Mouse (Mus musculus) adrenal gland, postnatal 14 days (tissue): ENCODE measurements around the gene Hc. TPM values are rescaled to one million over a fixed set of nuclear protein-coding genes. Genes with fewer than 3 reads are reported as not detected.
A peak's percentile ranks its signal among the peaks of the same experiment; 100 is the strongest.

Experiments
- DNase-seq: peaks from one replicate; pipeline ENCODE4 v3.0.0; 2021; ENCODE audit warnings: mixed read lengths
- total RNA-seq: library from RNA; stranded (reverse); gene quantifications from 2 replicates; pipeline ENCODE4 v1.2.3, GENCODE M21; 2021

The Hc gene
- total RNA-seq, 1 experiment from 2014 or later = 46.1 TPM

GRCm38 (mm10) chr2:34976945-34977658, 84.1 kb downstream of the Hc start:
- DNase-seq = no peak

GRCm38 (mm10) chr2:34976447-34976846, 84.8 kb downstream of the Hc start:
- no peak for DNase-seq

DNA sequence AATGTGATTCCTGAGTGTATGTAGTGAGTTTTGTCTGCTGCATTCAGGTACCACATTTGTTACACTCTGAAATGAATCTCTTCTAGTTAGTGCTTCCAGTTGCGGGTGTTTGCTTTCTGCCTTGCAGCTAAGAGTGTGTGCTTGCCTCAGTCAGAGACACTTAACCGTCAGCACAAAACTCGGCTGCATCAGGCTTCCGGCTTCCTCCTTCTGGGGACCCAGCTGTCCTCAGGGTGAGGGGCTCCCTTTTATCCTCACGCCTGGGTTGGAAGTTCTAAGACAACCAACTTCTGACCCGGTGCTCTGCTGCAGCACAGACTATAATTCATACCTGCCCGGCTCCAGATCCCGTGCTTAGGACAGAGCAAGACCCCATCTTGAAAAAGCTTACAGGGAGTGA, 88.2 kb downstream of the Hc start:
- DNase-seq = no peak

GRCm38 (mm10) chr2:34971080-34971888, 90.0 kb downstream of the Hc start:
- no peak for DNase-seq

DNA sequence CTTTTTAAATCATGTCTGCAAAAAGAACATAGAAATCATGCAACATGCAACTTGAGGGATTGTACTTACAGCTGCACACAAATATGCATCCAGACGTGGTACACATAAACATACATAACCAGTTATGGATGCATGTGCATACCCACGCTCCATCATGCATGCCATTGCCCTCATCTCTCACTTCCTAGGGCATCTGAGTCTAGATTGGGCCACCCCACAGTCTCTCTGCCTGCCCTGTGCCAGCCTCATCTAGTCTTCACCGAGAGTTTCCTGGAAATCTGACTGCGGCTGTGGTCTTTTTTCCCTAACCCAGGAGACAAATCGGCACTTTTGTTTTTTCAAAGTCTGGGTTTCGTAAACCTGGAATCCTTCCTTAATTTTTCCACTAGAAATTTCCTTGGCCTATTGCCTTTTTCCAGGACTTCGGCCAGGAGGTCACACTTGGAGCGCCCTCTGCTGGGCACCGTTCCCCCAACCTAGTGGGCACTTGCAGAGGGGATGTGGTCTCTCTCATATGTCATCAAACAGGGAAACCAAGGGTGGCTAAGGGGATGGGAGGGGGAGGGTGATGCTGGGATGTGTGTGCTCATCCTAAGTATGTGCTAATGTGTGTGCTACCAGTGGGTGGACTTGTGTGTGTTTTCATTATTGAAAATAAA, 91.0 kb downstream of the Hc start:
- peak; percentile 89 for DNase-seq

- DNase-seq = no peak
Measured at GRCm38 (mm10) chr2:34969166-34969565, 92.1 kb downstream of the Hc start.

GRCm38 (mm10) chr2:34966243-34966934, 94.8 kb downstream of the Hc start:
- DNase-seq = no peak

DNA sequence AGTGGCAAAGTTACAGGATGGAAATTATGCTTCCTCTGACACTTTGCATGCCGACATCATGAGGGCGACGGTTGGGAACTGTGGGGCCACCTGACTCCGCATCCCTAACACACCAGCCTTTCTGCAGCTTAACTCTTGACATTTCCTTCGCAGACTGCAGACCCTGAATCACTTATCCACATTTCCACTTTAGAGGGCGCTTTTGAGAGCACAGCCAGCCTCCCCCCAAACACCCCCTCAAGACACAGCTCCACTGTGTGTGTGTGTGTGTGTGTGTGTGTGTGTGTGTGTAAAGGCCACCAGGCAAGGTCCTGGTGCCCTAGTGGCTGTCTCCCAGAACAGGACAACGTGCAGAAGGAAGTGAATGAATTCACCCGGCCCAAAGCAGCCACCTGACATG, 95.4 kb downstream of the Hc start:
- DNase-seq = no peak

DNA sequence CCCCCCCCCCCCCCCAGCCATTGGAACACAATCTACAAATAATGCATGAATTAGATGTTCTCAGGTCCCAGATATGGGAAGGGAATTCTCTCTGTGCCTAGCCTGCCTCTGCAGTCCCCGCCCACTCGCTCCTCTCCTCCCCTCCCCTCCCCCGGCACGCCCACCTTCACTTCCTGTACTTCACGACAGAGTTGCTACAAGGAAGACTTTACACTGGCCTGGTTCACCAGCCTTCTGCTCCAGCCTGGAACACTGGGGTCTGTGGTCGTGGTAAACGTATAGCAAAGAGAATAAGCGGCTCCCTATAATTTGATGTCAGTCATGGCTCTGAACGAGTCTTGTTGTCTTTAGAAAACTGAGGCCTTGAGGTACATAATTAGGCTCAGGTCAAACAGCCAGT, 95.9 kb downstream of the Hc start:
- peak; percentile 62 for DNase-seq

GRCm38 (mm10) chr2:34964651-34965050, 96.6 kb downstream of the Hc start:
- no peak for DNase-seq

DNA sequence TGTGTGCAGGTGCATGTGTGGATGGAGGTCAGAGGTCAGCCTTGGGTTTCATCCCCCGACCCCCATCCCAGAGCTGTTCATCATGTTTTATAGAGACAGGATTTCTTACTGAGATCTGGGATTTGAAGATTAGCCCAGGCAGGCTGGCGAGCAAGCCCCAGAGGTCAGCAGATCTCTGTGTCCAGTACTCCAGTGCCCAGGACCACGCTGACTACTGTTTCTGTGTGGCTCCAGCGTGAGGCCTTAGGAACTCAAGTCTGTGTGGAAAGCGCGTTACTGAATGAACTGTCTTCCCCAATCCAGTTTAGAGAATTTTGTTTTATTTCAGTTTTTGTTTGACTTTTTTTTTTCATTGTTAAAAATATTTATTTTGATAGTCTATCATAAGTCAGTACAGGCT, 97.0 kb downstream of the Hc start:
- DNase-seq = no peak

- DNase-seq = peak; percentile 17
Measured at GRCm38 (mm10) chr2:34963371-34963956, 97.8 kb downstream of the Hc start.

DNA sequence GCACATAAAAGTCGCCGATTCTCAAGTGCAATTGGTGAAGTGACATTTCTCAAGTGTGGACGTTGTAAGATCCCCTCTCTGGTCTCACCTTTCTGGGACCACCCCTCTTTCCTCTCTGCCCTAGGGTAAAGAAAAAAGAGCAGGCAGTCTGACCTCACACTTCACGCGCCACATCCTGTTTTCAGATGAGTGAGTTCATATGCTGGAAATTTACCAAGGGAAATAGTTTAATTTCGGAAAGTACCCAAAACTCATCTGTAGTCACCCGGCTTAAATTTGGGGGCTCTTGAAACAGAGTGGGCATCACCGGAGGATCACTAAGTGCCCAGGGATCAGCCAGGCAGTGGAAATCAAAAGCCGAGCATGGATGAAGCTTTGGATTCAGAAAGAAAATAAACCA, 98.3 kb downstream of the Hc start:
- no peak for DNase-seq

DNA sequence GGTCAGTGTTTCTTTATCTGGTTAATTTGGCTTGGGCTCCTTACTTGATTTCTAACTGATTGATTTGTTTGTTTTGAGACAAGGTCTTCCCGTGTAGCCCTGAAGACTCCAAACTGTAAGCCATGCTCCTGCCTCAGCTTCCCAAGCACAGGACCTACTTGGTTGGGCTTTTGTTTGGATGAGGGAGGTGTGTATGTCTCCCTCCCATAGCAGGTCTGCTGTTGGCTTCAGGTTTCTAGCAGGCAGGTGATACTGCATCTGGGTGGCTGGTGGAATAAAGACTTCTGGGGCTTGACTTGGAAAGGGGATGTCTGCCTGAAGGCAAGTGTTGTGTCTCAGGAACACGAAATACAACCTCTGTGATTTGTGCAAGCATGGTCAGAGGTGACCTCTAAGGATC, 99.0 kb downstream of the Hc start:
- DNase-seq = no peak

- peak; percentile 75 for DNase-seq
Measured at GRCm38 (mm10) chr2:34961481-34962036, 99.7 kb downstream of the Hc start, which contains the start of gene Traf1. Gene Traf1, minus strand, starts transcription at chr2:34961772.

DNA sequence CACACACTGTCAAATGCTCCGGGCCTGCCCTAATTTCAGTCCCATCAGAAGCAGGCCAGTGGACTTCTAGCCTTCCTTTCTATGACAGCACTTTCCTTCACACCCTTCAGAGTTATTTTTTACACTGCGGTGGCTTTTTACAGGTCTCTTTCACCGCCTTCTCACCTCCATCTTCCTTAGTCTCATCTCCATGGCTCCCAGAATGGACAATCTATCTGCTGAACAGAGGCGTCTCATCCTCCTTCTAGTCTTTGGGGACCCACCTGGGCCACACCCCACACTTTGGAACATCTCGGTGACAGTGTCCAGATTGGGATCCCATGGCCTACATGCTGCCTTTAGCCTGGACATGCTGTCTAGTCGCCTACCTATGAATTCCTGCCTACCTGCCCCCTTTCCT, 100.3 kb downstream of the Hc start:
- DNase-seq = no peak

DNA sequence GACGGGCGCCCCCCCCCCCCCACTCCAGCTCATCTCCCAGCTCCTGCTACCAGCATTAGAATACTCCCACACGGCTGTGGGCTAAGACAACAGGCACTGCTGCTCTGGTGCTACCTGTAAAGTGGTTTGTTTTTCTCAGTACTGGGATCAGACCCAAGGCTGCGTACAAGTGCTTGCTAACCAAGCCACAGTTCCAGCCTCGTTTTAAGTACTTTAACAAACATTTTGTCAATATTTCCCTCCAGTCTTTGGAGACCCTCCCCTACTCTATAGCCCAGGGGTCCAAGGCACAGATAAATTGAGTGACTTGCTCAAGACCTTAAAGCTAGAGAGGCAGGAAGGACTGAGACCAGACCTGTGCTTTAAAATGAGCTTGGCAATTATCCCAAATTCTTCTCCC, 100.8 kb downstream of the Hc start:
- no peak for DNase-seq

DNA sequence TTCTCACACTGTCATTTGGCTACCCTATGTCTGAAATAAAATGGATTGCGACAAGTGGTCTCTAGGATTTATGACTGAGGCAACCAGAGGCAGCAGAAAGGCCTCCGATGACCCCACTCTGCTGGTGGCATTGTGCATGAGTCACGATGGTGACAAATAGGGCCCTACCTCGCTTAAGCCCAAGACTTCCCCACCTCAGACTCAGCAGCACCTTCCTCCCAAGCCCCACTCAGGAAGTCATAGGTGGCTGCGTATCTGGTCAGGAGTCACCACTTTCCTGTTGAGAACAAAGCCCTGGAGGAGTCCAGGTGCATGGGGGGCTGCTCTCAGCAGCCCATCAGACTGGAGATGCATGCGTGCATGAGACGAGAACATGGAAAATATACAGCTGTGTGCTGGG, 102.7 kb downstream of the Hc start:
- DNase-seq = no peak

GRCm38 (mm10) chr2:34958036-34958435, 103.2 kb downstream of the Hc start:
- DNase-seq = no peak

- no peak for DNase-seq
Measured at GRCm38 (mm10) chr2:34957405-34957804, 103.8 kb downstream of the Hc start.

GRCm38 (mm10) chr2:34956941-34957340, 104.3 kb downstream of the Hc start:
- DNase-seq = no peak

DNA sequence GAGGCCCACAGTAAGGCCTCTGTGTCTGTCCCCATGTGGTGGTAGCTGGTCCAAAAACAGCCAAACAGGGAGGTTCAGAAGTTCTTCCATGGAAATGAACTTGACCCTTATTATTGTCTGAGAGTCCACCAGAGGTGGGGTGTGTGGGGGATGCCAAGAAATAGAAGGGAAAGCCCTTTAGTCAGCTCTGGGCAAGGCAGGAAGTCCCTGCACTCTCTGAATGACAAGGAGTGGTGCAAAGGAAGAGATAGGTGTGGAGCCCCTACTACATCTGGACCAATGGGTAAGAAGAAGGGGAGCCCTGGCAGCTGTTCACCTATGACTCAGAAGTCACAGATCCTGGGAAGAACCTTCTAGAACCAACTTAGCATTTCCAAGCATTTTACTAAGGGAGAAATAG, 106.9 kb downstream of the Hc start:
- no peak for DNase-seq
